Mouse (Mus musculus) induced T-regulatory cell, adult 2 months (primary cell): ENCODE data around the gene Gpx3.

ENCODE experiments used
- DNase-seq: peaks from one replicate; pipeline ENCODE4 v3.0.0-alpha.2; 2012; ENCODE audit warnings: low read depth

The Gpx3 gene

DNA sequence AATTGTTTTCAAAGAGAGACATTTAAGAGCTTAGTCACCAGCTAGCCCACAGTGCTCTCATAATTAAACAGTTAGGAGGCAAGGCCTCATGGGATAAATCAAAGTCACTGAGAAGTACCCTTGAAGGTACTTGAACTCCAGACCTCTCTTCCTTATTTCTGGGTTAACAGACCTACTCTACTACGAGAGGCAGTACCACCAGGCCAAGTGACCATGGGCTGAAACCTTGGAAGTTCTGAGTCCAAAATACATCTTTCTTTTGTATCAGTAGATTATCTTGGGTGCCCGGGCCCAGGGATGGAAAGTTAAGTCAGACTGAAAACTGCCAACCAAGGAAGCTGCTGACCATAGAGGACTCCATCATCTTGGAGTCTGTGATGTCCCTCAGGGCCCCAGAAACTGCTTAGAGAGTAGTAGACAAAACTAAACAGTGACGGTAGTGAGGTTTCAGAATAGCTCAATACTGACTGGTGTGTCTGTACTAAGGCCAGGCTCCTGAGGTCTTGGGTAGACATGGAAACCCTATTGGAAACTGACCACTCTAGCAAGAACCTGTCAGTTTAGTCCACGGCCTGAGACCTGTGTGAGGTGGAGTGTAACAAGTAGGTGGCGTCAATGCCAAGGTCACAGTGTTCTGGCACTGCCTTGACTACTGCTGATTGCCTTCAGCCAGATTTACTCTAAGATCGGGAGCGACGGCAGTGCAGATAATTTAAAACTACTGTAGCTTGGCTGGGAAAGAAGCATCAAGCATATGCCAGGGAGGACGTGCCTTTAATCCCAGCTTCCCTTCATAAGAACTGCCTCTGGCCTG lies 10.5 kb downstream of the Gpx3 start:
- DNase-seq: no peak

DNA sequence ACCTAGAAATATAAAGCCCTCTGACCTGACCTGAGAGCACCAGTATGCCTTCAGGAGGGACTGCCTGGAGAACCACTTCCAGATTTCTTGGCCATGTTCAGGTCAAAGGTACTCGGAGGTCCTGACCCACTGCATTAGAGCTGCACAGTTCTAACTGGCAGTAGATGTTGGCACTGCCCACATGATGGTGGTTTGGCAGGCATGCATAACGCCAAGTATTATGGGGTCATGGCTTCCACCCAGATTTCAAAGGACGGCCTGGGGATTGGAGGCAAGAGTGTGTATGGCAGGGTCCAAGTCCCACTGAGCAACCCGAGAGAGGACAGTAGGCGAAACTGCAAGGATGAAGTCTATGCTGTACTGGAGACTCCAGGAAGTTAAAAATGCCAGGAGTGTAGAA lies 11.6 kb downstream of the Gpx3 start:
- no peak for DNase-seq

DNA sequence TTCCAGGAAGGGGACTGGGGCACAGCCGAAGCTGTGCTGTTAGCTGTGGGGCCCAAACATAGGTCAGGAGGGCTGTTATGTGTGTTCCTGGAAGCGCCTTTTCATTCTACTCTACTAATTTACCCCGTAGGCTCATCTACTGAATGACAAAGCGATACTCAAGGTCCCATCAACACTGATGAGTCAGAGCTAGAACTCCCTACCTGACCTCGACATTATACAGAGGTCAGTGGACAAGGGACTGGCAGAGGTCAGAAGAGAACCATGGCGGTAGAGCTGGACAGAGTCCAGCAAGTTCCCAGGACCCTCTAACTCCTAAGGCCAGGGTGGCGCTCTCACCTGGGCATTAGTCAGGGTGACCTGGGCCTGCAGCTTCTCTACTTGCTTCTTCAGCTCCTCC lies 15.2 kb downstream of the Gpx3 start:
- no peak for DNase-seq

DNA sequence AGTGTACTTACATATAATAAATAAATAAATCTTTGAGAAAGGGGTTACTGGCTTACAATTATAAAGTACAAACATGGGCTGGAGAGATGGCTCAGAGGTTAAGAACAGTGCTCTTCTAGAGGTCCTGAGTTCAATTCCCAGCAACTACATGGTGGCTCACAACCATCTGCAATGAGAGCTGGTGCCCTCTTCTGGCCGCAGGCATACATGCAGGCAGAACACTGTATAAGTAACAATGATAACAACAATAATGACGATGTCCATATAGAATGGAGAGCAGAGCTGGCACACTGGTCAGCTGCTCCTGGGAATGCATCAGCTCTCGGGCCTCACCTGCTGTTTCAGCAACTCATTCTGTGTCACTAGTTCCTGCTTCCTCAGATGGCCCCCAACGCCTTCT lies 16.0 kb downstream of the Gpx3 start:
- peak; percentile 56 for DNase-seq

DNA sequence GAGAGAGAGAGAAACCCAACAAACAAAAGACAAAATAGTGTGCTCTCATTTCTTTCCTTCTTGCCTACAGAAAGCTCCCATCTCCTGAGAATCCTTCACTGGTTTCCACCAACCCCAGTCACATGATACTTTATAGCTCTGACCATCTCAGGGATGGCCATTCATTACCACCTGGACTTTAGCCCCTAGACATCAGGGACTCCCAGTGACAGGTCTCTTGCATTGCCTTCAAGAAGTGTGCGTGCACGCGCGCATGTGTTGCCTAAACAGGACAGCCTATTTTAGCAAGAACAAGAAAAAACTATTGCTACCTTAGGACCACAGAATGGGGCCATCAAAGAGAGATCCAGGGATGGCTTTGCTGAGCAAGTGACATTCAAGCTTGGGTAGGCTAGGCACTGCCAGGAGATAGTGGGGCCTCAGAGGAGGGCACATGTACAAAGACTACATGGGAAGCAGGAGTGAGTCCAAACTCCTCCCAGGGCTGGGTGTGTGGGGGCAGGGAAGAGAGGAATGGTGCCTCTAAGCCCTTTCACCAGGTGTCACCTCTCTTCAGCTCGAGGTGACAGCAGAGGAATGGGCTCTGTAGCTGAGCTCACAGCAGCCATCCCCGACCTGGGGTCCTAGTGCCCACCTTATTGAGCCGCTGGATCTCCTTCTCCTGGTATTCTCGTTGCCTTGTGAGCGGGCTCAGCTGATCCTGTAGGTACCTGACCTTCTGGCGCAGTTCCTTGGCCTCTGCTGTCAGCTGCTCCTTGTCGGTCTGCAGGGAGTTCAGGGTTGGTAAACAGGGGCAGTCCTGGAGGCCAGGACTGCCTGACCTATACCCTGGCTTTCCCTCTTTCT lies 18.1 kb downstream of the Gpx3 start:
- no peak for DNase-seq

DNA sequence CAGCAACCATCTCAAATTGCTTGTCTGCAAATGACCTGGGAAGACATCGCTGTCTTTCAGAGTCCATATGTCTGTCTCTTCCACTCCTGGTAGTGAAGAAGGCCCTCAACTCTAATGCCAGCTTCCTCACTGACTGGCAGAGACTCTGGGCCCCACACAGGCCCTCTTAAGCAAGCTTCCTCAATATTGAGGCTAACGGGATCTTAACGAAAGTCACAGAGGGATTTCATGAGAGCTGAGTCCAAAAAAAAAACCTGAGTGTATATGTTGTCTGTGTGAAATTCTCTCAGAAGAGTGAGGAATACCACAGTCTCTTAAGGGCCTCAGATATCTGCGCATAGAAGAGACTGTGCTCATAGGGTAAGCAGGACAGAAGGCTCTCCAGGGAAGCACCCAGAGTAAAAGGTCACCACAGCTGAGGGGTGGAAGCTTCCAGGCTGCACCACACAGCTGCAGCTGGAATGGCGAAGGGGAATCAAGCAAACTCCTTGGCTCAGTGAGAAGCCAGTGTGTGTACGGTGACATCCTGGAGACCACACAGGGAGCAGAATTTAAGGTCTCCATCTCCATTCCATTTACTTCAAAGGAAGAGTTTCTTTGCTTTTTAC lies 18.8 kb downstream of the Gpx3 start:
- no peak for DNase-seq

- no peak for DNase-seq
These were observed 19.5 kb downstream of the Gpx3 start for GRCm38 (mm10) chr11:54921798-54922197.

DNA sequence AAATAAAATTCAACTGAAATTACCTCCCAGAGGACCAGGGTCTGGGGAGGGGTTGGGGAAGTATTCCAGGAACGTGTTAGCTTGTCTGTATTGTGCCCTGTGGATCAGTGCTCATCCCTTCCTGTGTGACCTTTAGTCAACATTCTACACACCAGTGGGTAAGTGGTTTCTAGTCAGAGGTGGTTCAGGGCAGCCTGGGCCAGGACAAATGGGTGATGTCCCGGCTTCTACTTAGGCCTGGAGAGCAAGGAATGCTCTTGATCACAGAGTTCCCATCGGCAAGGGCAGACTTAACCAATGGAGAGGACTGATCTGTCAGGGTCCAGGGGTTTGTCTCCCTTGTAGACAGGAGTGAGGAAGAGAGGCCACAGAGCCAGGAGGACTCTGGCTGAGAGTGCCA lies 20.2 kb downstream of the Gpx3 start:
- no peak for DNase-seq

DNA sequence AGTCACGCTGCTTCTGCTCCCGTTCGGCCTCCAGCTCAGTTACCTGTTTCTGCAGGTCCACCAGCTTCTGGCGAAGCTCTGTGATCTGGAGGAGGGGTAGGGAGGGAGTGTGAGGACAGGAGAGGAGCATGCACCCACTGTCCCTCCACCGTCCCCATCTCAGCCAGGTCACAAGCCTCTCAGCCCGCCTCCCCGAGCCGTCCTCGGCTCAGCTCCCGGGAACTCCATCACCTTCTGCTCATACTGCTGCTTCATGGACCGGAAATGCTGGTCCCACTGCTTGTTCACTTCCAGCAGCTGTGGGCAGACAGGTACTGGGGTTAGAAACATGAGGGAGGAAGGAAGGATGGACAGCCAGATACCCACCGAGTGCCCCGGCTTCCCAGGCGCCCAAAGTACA lies 21.9 kb downstream of the Gpx3 start:
- DNase-seq: no peak

- peak; percentile 77 for DNase-seq
These were observed 25.3 kb downstream of the Gpx3 start for GRCm38 (mm10) chr11:54927346-54928140.

GRCm38 (mm10) chr11:54928219-54928618 lies 26.0 kb downstream of the Gpx3 start:
- no peak for DNase-seq

- no peak for DNase-seq
These were observed 26.6 kb downstream of the Gpx3 start for GRCm38 (mm10) chr11:54928886-54929285.

- DNase-seq: no peak
These were observed 27.0 kb downstream of the Gpx3 start for GRCm38 (mm10) chr11:54929290-54929689.

DNA sequence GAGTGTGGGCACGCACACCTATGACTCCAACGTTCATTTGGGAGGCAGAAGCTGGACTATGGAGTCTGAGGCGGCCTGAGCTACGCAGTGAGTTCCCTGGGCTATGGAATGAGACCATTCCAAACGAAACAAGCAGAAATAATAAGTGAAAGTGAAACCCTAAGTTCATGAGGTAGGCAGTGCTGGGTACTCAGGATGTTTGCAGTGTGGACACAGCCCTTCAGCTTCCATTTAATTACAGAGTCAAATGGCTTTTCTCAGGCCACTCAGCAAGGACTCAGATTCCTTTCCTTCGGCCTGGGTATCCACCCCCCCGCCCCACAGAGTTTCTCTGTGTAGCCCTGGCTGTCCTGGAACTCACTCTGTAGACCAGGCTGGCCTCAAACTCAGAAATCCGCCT lies 27.5 kb downstream of the Gpx3 start:
- DNase-seq: no peak

- peak; percentile 60 for DNase-seq
These were observed 28.2 kb downstream of the Gpx3 start for GRCm38 (mm10) chr11:54930318-54930979.

- DNase-seq: peak; percentile 79
These were observed 29.3 kb downstream of the Gpx3 start for GRCm38 (mm10) chr11:54931405-54932093.

DNA sequence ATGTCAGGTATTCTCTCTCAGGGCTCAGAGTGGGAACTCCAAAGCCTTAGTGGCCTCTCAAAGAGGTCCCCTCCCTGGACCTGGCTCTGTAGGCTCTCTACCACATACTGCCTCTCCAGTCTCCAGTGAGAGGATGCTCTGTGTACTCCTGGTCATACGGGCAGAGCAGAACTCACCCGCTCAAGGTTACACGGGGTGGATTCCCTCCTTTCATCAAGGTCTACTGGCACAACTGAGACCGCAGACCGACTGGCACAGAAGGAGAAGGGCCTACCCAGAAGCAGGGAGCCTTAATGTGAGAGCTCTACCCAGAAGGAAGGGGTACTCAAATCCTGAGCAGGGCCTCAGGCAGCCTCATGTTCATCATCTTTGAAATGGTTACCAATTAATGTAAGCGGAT lies 30.3 kb downstream of the Gpx3 start:
- no peak for DNase-seq

DNA sequence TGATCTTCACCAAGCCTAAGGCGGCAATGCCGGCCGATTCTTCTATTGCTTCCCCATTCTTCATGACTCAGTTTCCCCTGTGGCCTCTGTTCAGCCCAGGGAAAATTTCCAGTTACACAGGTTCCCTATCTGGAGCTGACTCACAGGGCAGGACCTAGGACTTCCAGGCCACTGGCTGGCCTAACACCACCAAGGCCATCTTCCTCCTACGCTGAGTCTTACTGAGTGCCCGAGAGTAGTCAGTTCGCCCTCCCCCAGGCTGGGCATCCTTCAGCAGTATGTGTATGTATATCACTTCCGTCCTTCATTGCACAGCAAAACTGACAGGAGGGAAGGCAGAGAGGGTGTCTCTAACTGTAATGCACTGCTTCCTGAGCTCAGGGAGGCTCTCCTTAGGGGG lies 31.9 kb downstream of the Gpx3 start:
- no peak for DNase-seq

DNA sequence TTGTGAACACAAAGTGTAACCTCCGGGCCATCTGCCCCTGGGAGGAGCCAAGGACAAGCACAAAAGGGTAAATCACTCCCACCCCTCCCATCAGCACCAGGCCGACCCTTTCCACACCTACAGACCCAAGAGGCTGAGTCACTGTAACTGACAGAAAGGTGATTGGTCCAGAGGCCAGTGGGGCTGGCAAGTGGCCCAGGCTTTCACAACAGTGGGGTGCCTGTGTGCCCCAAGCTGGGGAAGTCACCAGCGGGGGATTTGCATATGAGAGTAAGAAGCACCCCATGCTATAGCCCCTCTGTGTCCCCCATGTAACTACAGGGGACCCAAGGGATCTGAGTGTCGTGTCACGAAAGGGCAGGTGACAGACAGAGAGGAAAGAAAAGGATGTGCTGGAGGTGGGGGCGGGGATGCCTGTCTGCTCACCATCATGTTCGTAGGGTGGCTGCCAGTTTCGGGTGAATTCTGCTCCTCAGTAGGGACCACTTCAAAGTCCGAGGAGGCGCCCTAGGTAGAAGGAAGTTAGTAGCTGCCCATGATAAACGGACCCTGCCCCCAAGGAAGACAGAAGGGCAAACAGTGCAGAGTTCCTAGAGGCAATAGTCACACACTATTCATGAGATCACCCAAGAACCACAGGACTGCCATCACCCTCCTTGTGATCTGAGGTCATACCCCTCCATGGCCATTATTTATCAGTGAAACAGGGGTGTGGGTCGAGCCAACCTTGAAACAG lies 34.0 kb downstream of the Gpx3 start:
- peak; percentile 57 for DNase-seq

DNA sequence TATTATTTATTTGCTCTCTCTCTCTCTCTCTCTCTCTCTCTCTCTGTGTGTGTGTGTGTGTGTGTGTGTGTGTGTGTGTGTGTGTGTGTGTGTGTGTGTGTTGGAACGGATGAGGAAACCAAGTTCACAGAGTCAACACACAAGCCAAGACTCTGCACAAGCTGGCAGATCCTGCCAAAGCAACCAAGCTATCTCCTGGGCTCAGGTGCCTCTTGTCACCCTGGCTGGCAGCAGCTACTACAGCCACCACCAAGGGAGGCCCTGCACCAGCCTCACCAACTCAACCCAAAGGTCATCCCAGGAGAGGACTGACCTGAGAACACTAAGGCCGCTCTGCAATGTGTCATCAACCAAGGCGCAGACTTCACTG lies 34.5 kb downstream of the Gpx3 start:
- peak; percentile 35 for DNase-seq
